Mouse (Mus musculus): Measurements from ENCODE around the gene Llph. TPM values are rescaled to one million over a fixed set of nuclear protein-coding genes. Genes with fewer than 3 reads are reported as not detected.

Gene Llph
- polyA plus RNA-seq, 1 experiment: 4.0 TPM

DNA sequence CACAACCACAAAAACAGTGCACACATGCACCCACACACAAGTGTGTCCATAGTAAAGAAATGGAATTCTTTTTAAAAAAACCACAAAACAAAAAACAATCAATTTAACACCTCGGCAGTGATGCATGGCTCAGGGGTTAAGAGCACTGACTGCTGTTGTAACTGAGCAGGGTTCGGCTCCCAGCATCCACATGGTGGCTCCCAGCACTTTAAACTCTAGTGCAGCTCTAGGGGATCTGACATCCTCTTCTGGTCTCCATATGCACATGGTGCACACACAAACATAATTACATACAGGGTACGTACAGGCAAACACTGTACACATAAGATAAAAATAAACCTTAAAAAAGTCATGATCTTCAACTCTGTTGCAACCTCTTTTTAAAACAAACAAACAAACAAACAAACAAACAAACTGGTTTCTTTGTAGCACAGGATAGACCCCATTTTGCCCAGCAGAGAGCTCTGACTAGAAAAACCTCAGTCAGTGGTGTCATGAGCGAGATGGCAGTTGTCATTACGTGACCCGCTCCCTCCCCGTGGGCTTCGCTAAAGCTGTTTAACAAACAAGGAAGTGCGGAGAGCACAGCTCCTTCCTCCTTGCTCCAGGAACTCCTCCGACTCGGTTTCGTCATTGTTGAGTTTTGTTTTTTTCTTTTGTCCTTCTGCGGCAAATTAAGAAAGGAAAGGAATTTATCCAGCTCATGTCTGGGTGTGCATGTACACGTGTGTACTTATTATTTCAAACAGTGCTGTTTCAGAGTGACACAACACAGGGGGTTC, 7.1 kb upstream of the Llph start:
- no peak for TF ChIP-seq POLR2A (IDR thresholded peaks at IDR 0.05; ENCODE audit: control insufficient read depth, low read depth, low read length)
- TF ChIP-seq CTCF (IDR thresholded peaks at IDR 0.05; ENCODE audit: control insufficient read depth, insufficient read depth, insufficient replicate concordance, low read depth, low read length): no peak
- Histone ChIP-seq H3K27ac (ENCODE audit: control insufficient read depth, insufficient read depth, low read depth, low read length) (no peak overlapping the region), H3K4me3 (ENCODE audit: control insufficient read depth, low read depth, low read length) (no peak overlapping the region)

GRCm38 (mm10) chr10:120220776-120221175, 6.1 kb upstream of the Llph start:
- Histone ChIP-seq H3K4me3 (ENCODE audit: control insufficient read depth, low read depth, low read length) (no peak overlapping the region), H3K27me3 (ENCODE audit: control insufficient read depth, insufficient read depth, low read length) (no peaks in the 10 kb centered on the region), H3K27ac (ENCODE audit: control insufficient read depth, insufficient read depth, low read depth, low read length) (no peak overlapping the region), H3K36me3 (ENCODE audit: control insufficient read depth, insufficient read depth, low read length) (no peaks in the 10 kb centered on the region; the same call in 1 of the 2 replicates), H3K4me1 (ENCODE audit: control insufficient read depth, insufficient read depth, low read length) (no peaks in the 10 kb centered on the region)
- no peak for TF ChIP-seq POLR2A (IDR thresholded peaks at IDR 0.05; ENCODE audit: control insufficient read depth, low read depth, low read length)

More for the DNA sequence above, 7.1 kb upstream of the Llph start:
- Histone ChIP-seq H3K4me1 (ENCODE audit: control insufficient read depth, insufficient read depth, low read length) (no peaks in the 10 kb centered on the region), H3K27me3 (ENCODE audit: control insufficient read depth, insufficient read depth, low read length) (no peaks in the 10 kb centered on the region), H3K36me3 (ENCODE audit: control insufficient read depth, insufficient read depth, low read length) (no peaks in the 10 kb centered on the region; the same call in 1 of the 2 replicates)

DNA sequence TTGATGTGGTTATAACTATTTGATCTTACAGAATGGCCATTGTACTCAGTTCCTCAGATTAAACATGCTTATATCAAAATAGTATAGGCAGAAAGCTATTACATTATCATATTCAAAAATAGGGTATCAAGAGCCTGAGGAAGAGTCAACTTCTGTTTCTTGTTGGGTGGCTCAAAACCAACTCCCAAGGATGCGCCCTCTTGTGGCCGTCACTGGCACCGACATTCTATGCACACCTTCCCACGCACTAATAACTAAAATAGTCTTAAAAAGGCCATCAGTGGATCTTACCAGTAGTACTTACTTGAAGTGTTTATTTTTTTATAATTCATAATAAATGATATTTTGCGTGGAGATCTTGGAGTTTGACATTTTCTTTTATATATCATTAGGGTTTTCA, 4.8 kb downstream of the Llph start:
- Histone ChIP-seq H3K27ac (ENCODE audit: control insufficient read depth, insufficient read depth, low read depth, low read length) (no peak overlapping the region), H3K4me3 (ENCODE audit: control insufficient read depth, low read depth, low read length) (no peak overlapping the region), H3K4me1 (ENCODE audit: control insufficient read depth, insufficient read depth, low read length) (peaks cover 9% of the 10 kb centered on the region), H3K36me3 (ENCODE audit: control insufficient read depth, insufficient read depth, low read length) (no peaks in the 10 kb centered on the region), H3K27me3 (ENCODE audit: control insufficient read depth, insufficient read depth, low read length) (no peaks in the 10 kb centered on the region)
- TF ChIP-seq POLR2A (IDR thresholded peaks at IDR 0.05; ENCODE audit: control insufficient read depth, low read depth, low read length) (no peak), CTCF (IDR thresholded peaks at IDR 0.05; ENCODE audit: control insufficient read depth, insufficient read depth, insufficient replicate concordance, low read depth, low read length) (peak; percentile 68; the same call in 1 of the 2 replicates)

GRCm38 (mm10) chr10:120233655-120234367, 6.9 kb downstream of the Llph start:
- peaks cover 6% of the 10 kb centered on the region for H3K4me1 ChIP-seq (ENCODE audit: control insufficient read depth, insufficient read depth, low read length)
- peak overlapping the region; percentile 91 for H3K27ac ChIP-seq (ENCODE audit: control insufficient read depth, insufficient read depth, low read depth, low read length)
- no peaks in the 10 kb centered on the region for H3K27me3 ChIP-seq (ENCODE audit: control insufficient read depth, insufficient read depth, low read length)
- H3K4me3 ChIP-seq (ENCODE audit: control insufficient read depth, low read depth, low read length): peak overlapping the region; percentile 95
- no peaks in the 10 kb centered on the region for H3K36me3 ChIP-seq (ENCODE audit: control insufficient read depth, insufficient read depth, low read length)
- TF ChIP-seq CTCF (IDR thresholded peaks at IDR 0.05; ENCODE audit: control insufficient read depth, insufficient read depth, insufficient replicate concordance, low read depth, low read length): no peak
- peak; percentile 34; the same call in 1 of the 2 replicates for TF ChIP-seq POLR2A (IDR thresholded peaks at IDR 0.05; ENCODE audit: control insufficient read depth, low read depth, low read length)

DNA sequence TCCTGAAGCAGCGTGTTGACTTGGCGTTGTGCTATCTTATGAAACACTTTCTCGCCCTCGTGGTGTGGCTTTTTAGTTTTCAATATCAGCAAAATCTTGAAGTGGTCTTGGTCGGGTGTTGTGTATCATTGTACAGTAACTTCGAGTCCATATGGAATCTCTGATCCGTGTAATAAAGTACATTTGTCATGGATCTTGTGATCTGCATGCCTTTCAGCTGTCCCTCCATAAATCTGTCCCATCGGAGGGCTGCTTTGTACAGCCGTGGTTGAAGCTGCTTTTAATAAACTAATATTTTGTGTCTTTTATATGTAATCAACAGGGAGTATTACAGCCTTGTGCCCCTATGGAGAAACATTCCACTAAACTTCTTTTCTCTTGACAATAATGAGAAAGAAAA, 10.0 kb downstream of the Llph start:
- Histone ChIP-seq H3K4me1 (ENCODE audit: control insufficient read depth, insufficient read depth, low read length) (peaks cover 12% of the 10 kb centered on the region), H3K36me3 (ENCODE audit: control insufficient read depth, insufficient read depth, low read length) (no peaks in the 10 kb centered on the region)

GRCm38 (mm10) chr10:120238241-120238640, 11.4 kb downstream of the Llph start:
- Histone ChIP-seq H3K27ac (ENCODE audit: control insufficient read depth, insufficient read depth, low read depth, low read length) (no peak overlapping the region), H3K27me3 (ENCODE audit: control insufficient read depth, insufficient read depth, low read length) (no peaks in the 10 kb centered on the region), H3K36me3 (ENCODE audit: control insufficient read depth, insufficient read depth, low read length) (no peaks in the 10 kb centered on the region), H3K4me1 (ENCODE audit: control insufficient read depth, insufficient read depth, low read length) (peaks cover 12% of the 10 kb centered on the region), H3K4me3 (ENCODE audit: control insufficient read depth, low read depth, low read length) (no peak overlapping the region)
- no peak for TF ChIP-seq CTCF (IDR thresholded peaks at IDR 0.05; ENCODE audit: control insufficient read depth, insufficient read depth, insufficient replicate concordance, low read depth, low read length)
- no peak for TF ChIP-seq POLR2A (IDR thresholded peaks at IDR 0.05; ENCODE audit: control insufficient read depth, low read depth, low read length)

More for the DNA sequence above, 10.0 kb downstream of the Llph start:
- no peaks in the 10 kb centered on the region for H3K27me3 ChIP-seq (ENCODE audit: control insufficient read depth, insufficient read depth, low read length)
- H3K4me3 ChIP-seq (ENCODE audit: control insufficient read depth, low read depth, low read length): no peak overlapping the region
- no peak overlapping the region for H3K27ac ChIP-seq (ENCODE audit: control insufficient read depth, insufficient read depth, low read depth, low read length)
- TF ChIP-seq CTCF (IDR thresholded peaks at IDR 0.05; ENCODE audit: control insufficient read depth, insufficient read depth, insufficient replicate concordance, low read depth, low read length): no peak
- TF ChIP-seq POLR2A (IDR thresholded peaks at IDR 0.05; ENCODE audit: control insufficient read depth, low read depth, low read length): no peak

DNA sequence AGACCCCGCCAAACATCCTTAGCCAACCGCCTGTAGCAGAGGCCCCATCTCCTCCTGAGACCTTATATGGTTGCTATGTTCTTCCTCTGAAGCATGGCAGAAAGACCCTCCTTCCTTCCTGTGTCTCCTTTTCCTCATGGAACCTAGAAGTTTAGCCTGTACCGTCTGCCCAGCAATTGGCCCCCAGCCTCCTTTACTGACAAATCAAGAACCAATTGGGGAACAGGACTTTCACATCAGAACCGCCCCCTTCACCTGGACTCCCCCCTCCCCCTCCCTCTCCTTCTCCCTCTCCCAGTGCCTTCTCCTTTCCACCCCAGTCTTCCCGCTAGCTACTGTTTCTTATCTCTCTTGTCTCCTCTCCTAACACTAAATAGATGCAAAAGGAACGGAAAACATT, 12.6 kb downstream of the Llph start:
- no peak overlapping the region for H3K27ac ChIP-seq (ENCODE audit: control insufficient read depth, insufficient read depth, low read depth, low read length)
- TF ChIP-seq CTCF (IDR thresholded peaks at IDR 0.05; ENCODE audit: control insufficient read depth, insufficient read depth, insufficient replicate concordance, low read depth, low read length) (no peak), POLR2A (IDR thresholded peaks at IDR 0.05; ENCODE audit: control insufficient read depth, low read depth, low read length) (no peak)
- peaks cover 6% of the 10 kb centered on the region for H3K4me1 ChIP-seq (ENCODE audit: control insufficient read depth, insufficient read depth, low read length)
- H3K36me3 ChIP-seq (ENCODE audit: control insufficient read depth, insufficient read depth, low read length): no peaks in the 10 kb centered on the region
- H3K27me3 ChIP-seq (ENCODE audit: control insufficient read depth, insufficient read depth, low read length): no peaks in the 10 kb centered on the region
- peak overlapping the region; percentile 14; the same call in 1 of the 2 replicates for H3K4me3 ChIP-seq (ENCODE audit: control insufficient read depth, low read depth, low read length)

Data from testis, adult 2 months (tissue).